Mouse (Mus musculus): Measurements from ENCODE around the gene Lsm14a.

The Lsm14a gene

DNA sequence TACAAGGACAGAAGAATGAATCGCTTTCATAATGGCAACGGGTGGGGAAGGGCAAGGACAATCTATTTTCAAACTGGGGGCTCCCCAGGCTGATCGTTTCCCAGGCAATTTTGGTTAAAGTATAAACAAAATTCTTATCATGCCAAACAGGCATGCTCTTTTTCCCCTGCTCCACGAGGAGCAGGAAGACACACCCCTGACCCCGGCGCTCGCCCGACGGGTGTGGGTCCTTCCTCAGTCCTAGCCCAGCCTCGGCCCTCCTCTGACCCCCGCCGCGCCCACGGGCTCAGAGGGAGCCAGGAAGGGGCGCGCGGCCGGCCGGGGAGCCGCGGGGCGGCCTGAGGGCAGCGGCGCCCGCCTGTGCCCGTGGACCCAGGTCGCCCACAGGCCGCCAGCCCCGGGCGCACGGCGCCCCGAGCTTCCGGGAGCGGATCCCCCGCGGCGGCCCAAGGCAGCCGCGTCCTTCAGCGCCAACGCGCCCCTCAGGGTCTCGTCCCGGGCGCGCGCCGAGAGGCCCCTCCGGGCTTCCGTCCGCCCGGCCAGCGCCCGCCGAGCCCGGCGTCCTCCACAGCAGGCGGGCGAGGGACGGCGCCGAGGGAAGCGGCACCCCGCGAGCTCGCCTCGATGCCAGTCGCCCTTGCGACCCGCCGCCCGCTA is 80.2 kb downstream of the Lsm14a start:
- peak; percentile 19 for DNase-seq (ENCODE audit: low spot score)

DNA sequence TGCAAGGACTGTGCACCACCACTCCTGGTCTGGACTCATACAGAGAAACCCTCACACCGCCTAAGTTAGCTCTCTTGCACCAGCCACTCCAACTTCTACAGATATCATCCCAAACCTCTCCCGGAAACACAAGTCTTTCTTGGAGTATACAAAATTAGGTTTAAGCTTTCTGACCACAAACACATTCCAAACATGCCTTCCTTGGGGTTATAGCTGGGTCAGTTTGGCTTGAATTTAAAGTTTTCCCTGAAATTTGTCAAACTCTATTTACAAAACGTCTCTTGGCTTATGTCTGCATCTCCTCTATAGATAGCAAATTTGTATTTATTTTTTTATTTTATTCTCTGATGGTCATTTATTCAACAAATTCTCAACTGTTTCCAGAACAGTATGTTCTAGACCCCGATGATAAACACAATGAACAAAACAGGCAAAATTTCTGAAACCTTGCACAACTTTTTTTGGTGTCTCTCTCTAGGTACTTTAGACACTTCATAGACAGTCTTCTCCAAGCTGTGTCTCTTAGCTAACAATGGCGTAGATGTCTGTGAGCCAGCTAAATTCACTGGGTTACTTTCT is 83.8 kb downstream of the Lsm14a start:
- no peak for DNase-seq (ENCODE audit: low spot score)

DNA sequence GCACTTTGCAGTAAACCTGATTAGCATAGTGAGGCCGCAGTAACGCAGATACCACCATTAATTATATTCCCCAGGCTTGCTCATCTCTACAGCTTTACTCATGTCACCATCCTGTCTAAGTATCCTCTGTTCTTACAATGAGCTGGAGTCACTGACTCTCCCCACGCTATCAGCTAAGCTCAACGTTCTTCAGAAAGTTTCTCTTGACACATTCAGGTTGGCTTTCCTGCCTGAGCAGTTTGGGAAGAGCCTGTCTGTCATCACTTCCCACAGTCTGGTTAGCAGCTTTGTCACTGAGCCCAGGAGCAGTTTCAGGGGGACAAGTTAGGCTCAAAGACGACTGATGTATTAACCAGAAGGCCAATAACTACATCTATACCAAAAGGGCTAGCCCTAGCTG is 84.5 kb downstream of the Lsm14a start:
- no peak for DNase-seq (ENCODE audit: low spot score)

DNA sequence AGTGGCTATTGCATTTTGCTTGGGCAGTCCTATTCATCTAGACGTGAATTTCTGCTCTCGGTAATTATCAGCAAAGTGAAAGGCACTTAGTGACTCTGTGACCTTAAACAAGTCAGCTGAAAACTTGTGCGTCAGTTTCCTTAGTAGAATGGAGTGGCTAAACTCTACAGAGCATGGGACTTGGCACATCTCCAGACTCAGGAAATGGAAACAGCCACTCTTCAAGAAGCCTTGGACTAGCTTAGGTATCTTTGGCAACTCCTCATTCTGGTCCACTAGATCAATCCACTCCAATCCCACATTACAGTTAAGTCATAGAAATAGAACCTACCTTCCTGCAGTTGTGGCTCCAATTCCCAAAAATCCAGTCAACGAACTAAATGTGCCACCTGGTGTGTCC is 87.7 kb downstream of the Lsm14a start:
- no peak for DNase-seq (ENCODE audit: low spot score)

DNA sequence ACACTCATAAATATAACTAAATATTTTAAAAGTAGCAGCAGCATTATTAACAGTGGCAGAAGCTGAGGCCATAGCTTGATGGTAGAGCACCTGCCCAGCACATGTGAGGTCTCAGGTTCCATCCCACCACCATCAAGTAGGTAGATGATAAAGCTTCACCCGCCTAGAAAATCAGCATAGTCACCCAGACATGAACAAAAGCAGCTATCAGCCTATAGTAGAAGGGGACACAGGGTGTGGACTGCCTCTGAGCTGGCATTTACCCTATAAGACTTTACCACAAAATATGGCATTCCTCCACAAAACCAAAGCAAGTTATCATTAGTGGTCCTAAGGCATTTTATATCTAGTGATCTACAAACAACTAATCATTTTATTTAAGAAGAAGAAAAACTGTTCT is 90.5 kb downstream of the Lsm14a start:
- no peak for DNase-seq (ENCODE audit: low spot score)

DNA sequence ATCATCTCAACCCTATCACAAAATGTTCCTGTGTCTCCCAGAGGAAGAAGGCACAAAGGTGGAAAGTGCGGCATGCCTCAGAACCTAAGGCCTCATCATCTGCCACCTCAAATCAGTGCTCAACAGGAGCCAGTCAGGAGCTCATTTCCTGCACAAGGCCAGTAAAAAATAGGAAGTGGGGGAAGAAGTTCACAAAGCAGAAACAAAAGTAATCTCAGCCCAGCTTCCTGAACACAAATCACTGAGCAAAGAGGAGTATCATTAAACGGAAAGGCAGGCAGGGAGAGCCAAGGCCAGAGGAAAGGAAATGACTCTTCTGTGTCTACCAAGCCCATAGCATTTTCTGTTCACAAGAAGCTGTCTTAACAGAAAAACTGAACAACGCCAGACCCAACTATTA is 91.2 kb downstream of the Lsm14a start:
- no peak for DNase-seq (ENCODE audit: low spot score)

DNA sequence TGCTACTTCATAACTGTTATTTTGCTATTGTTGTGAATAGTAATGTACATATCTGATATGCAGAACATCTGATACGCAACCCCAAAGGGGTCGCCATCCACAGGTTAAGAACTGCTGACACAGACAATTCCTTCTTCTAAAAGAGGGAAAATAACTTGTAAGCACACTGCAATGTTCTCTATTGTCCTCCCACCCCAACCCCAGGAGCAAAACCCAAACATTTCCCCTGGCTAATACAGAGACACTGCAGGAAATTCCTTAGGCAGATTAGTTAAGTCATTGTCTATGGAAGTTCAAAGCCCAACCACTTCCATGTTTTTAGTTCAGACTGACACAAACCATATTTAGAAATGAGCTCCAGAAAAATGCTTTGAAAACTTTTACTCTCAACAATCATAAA is 94.3 kb downstream of the Lsm14a start:
- no peak for DNase-seq (ENCODE audit: low spot score)

DNA sequence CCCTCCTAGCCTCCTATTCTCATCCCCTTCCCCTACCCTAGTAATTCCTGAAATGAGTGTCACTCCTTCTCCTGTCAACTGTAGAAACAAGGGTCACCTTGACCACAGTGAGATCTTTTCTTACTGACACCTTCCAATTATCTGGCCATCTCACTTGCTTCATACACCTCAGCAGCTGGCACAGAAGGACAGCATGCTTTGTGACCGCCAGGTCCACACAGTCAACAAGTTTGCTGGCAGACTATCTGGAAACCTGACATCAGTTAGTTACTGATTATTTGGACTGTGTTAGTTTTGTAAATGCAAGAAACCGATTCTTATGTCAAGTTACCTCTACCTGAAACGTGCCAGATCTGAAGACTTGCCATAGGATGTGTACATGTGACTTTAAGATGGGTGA is 97.0 kb downstream of the Lsm14a start:
- no peak for DNase-seq (ENCODE audit: low spot score)

All from T-cell, adult 2 months (primary cell).